Mouse (Mus musculus) G1E (cell line): ENCODE data around the gene Rfc4. TPM values are rescaled to one million over a fixed set of nuclear protein-coding genes. Genes with fewer than 3 reads are reported as not detected.

Experiments used
- ATAC-seq: 2 replicates; pipeline ENCODE4 v1.8.0; 2016; ENCODE audit warnings: mild to moderate bottlenecking; ENCODE audit not compliant: insufficient number of reproducible peaks, poor library complexity, low FRiP score, severe bottlenecking; ENCODE audit errors: extremely low read depth
- DNase-seq: peaks from one replicate; pipeline ENCODE4 v3.0.0; 2012; ENCODE audit warnings: low spot score
- H3K27me3 ChIP-seq: 2 replicates; pipeline ENCODE4 v1.6.1; 2012; ENCODE audit warnings: mild to moderate bottlenecking, low read length, inconsistent platforms; ENCODE audit not compliant: insufficient read depth
- H3K36me3 ChIP-seq: replicated peaks from 2 replicates; pipeline ENCODE3; 2012; ENCODE audit warnings: mild to moderate bottlenecking, inconsistent platforms
- H3K4me1 ChIP-seq: 2 replicates; pipeline ENCODE4 v1.6.1; 2012; ENCODE audit warnings: low read depth, low read length, inconsistent platforms, mixed read lengths; ENCODE audit not compliant: insufficient read depth
- H3K4me3 ChIP-seq: 2 replicates; pipeline ENCODE4 v1.5.1; 2012; ENCODE audit warnings: low read depth, mild to moderate bottlenecking, inconsistent platforms, low read length, moderate library complexity, mixed read lengths
- H3K9me3 ChIP-seq: replicated peaks from 2 replicates; pipeline ENCODE4 v1.6.1; 2012; ENCODE audit warnings: inconsistent platforms
- CTCF ChIP-seq: IDR thresholded peaks from 2 replicates; pipeline ENCODE4 v1.5.1; 2012; ENCODE audit warnings: low read depth, low read length, inconsistent platforms, mixed read lengths
- GATA1 ChIP-seq: IDR thresholded peaks from 2 replicates; pipeline ENCODE4 v1.6.1; 2012; ENCODE audit warnings: borderline replicate concordance, low read length, inconsistent platforms, mixed read lengths
- GATA2 ChIP-seq: IDR thresholded peaks from 2 replicates; pipeline ENCODE4 v1.6.1; 2012; ENCODE audit warnings: low read depth, low read length, inconsistent platforms, borderline replicate concordance
- POLR2AphosphoS5 ChIP-seq: IDR thresholded peaks from 2 replicates; pipeline ENCODE4 v1.6.1; 2012; ENCODE audit warnings: low read depth, low read length, inconsistent platforms; ENCODE audit not compliant: insufficient replicate concordance
- TAL1 ChIP-seq: conservative IDR thresholded peaks from 2 replicates; pipeline ENCODE4 v1.6.1; 2012; ENCODE audit warnings: low read depth, low read length, inconsistent platforms, mixed read lengths
- polyA plus RNA-seq: library from polyadenylated mRNA; stranded (reverse); fragments of >175 nt; gene quantifications from 2 replicates; pipeline ENCODE4 v1.2.3, GENCODE M21; 2012
- total RNA-seq, 2 experiments: library from RNA; stranded (forward) in 1 of 2; stranded (reverse) in 1 of 2; fragments of 200-1000 nt in 1 of 2; fragments of >200 nt in 1 of 2; fragmentation: Nextera tagmentation in 1 of 2; gene quantifications; 2 replicates each; pipeline ENCODE4 v1.2.3; 2014 to 2017

Rfc4 gene
- total and polyA plus RNA-seq, 3 experiments, result 49.2 to 181 (median 90.1) TPM

DNA sequence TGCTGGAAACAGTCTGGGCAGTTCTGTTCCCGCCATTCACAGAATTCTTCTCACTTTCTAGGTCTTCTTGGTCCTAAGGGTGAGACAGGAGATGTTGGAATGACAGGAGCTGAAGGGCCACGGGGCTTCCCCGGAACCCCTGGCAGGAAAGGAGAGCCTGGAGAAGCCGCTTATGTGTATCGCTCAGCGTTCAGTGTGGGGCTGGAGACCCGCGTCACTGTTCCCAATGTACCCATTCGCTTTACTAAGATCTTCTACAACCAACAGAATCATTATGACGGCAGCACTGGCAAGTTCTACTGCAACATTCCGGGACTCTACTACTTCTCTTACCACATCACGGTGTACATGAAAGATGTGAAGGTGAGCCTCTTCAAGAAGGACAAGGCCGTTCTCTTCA lies 29.5 kb upstream of the Rfc4 start:
- Histone ChIP-seq H3K4me3 (no peak overlapping the region), H3K36me3 (no peaks in the 10 kb centered on the region), H3K9me3 (no peaks in the 10 kb centered on the region), H3K27me3 (peaks cover 9% of the 10 kb centered on the region), H3K4me1 (no peaks in the 10 kb centered on the region)
- ATAC-seq (no peak), DNase-seq (no peak)
- TF ChIP-seq GATA2 (no peak), POLR2AphosphoS5 (no peak), GATA1 (no peak), CTCF (no peak), TAL1 (no peak)

DNA sequence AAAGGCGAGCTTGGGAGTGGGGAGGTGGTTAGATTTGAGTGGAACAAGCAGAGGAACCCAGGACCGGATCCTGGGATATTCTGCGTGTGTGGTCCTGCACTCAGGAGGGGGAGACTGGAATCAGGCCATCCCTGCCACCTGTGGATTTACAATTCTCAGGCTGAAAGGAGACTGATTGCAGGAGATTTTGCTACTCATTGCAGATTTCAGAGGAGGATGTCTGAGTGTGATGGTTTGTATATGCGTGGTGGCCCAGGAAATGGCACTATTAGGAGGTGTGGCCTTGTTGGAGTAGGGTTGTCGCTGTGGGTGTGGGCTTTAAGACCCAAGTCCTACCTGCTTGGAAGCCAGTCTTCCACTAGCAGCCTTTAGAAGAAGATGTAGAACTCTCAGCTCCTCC lies 26.7 kb upstream of the Rfc4 start:
- Histone ChIP-seq H3K27me3 (0 out of 2 replicates have a peak, but pooled peaks cover 5% of the 10 kb centered on the region), H3K36me3 (no peaks in the 10 kb centered on the region), H3K4me3 (no peak overlapping the region), H3K4me1 (no peaks in the 10 kb centered on the region), H3K9me3 (no peaks in the 10 kb centered on the region)
- TF ChIP-seq POLR2AphosphoS5 (no peak), GATA2 (no peak), TAL1 (no peak), CTCF (no peak), GATA1 (no peak)
- DNase-seq, result no peak
- no peak for ATAC-seq

DNA sequence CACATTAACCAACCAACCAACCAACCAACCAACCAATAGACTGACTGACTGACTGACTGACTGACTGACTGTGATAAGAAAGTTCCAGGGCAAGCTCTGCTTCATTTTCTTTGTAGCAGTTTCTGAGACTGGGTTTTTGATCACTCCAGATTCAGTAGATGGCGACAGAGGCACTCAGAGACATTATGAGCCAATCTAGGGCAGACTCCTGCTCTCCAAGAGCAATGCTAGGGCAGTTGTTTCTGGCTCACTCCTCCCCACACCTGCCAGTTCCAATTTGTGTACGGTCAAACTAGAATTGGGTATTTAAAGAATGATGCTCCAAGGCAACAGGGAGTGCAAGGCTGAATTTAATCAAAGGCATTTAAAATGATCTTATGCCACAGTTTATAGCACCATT lies 23.9 kb upstream of the Rfc4 start:
- DNase-seq (no peak), ATAC-seq (no peak)
- no peaks in the 10 kb centered on the region for H3K4me1 ChIP-seq
- no peak for TF ChIP-seq CTCF
- TF ChIP-seq TAL1, result no peak
- no peak for TF ChIP-seq POLR2AphosphoS5
- TF ChIP-seq GATA1, result no peak
- TF ChIP-seq GATA2, result no peak
- no peaks in the 10 kb centered on the region for H3K9me3 ChIP-seq
- H3K27me3 ChIP-seq, result 0 out of 2 replicates have a peak, but pooled peaks cover 2% of the 10 kb centered on the region
- H3K36me3 ChIP-seq, result no peaks in the 10 kb centered on the region
- no peak overlapping the region for H3K4me3 ChIP-seq

DNA sequence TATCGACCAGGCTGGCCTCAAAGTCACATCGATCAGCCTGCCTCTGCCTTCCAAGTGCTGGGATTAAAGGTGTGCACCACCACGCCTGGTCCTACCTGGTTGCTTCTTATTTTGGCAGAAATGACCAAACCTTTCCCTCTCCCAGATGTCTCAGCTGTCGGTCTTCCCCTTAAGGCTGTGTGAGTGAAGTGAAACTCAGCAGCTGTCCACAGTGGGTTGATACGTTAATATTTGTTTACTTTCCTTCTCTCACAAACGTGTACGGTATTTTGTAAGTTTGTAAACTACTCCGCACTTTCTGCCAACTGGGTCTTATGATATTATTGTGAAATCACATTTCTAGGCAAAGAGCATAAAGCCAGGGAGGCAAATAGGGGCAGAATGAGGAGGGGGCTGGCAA lies 21.9 kb upstream of the Rfc4 start:
- TF ChIP-seq GATA1 (no peak), POLR2AphosphoS5 (no peak), TAL1 (no peak), CTCF (no peak), GATA2 (no peak)
- no peaks in the 10 kb centered on the region for H3K36me3 ChIP-seq
- DNase-seq (no peak), ATAC-seq (no peak)
- no peak overlapping the region for H3K4me3 ChIP-seq
- H3K4me1 ChIP-seq, result no peaks in the 10 kb centered on the region
- H3K9me3 ChIP-seq, result no peaks in the 10 kb centered on the region
- 0 out of 2 replicates have a peak, but pooled peaks cover 2% of the 10 kb centered on the region for H3K27me3 ChIP-seq

DNA sequence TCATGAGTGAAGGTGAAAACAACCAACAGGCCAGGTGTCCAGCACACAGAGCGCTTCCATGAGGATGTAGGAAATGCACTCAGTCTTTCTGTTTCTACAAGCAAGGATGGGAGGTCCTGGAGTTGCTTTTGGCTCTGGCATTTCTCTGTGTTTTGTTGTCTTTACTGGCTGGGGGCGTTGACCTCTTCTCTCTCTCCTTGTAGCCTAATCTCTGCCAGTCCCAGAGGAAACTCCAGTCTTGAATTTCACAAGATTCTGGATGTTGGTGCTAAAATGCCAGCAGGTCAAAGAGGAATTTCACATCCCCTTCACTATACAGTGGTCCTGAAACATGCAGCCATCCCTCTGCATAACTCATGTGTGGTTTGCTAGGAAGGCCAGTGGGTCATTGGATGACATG lies 21.4 kb upstream of the Rfc4 start:
- Histone ChIP-seq H3K4me1 (no peaks in the 10 kb centered on the region), H3K27me3 (no peaks in the 10 kb centered on the region), H3K36me3 (no peaks in the 10 kb centered on the region), H3K9me3 (no peaks in the 10 kb centered on the region), H3K4me3 (no peak overlapping the region)
- no peak for ATAC-seq
- TF ChIP-seq GATA2 (no peak), POLR2AphosphoS5 (no peak), CTCF (no peak), TAL1 (no peak), GATA1 (no peak)
- DNase-seq, result no peak

DNA sequence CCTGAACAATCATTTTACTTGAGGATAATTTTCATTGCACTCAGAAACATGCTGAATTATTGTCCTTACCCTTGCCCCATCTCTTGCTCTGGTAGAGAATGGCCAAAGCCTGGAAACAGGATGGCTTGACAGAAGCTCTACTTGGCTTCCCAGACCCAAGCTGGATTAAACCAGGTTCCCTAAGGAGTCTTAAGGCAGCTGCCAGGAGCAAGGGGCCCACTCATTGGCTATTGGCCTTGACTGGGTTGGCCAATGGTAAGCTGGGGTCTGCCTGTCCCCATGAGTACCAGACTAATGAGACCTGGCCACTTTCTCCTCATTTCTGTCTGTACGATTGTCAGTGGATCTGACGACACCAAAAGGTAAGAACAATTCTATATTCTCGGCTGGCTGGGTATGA lies 18.7 kb upstream of the Rfc4 start, which contains the start of gene Adipoq:
Gene Adipoq (plus strand): TSS at position 257 of the 400 bp plus-strand sequence.
- no peak for ATAC-seq

DNA sequence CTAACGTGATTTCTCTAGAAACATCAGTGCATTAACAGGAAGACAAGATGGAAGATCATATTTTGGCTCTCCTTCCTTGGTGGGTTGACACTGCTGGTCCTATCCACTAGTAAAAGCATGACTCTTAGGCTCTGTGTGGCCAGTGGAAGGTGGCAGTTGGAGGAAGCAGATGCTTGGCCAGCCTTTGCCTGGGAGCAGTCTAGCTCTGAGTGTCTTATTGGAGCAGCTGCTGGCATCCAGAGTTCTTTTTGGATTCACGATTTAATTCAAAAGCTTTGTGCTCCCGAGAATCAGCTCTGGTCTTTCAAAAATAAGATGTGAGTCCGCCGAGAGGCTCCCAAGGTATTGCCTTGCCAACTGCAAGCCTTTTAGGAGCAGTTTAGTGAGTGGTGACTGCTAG lies 17.7 kb upstream of the Rfc4 start:
- no peak for DNase-seq
- Histone ChIP-seq H3K27me3 (no peaks in the 10 kb centered on the region), H3K4me1 (no peaks in the 10 kb centered on the region), H3K4me3 (no peak overlapping the region), H3K9me3 (no peaks in the 10 kb centered on the region), H3K36me3 (no peaks in the 10 kb centered on the region)
- no peak for ATAC-seq
- TF ChIP-seq GATA1, result no peak
- no peak for TF ChIP-seq CTCF
- TF ChIP-seq TAL1, result no peak
- TF ChIP-seq GATA2, result no peak
- no peak for TF ChIP-seq POLR2AphosphoS5

More for the DNA sequence above, 18.7 kb upstream of the Rfc4 start, which contains the start of gene Adipoq:
- Histone ChIP-seq H3K4me1 (no peaks in the 10 kb centered on the region), H3K27me3 (no peaks in the 10 kb centered on the region), H3K4me3 (no peak within 1 kb of the TSS), H3K36me3 (no peaks in the 10 kb centered on the region), H3K9me3 (no peaks in the 10 kb centered on the region)
- no peak for TF ChIP-seq GATA2
- TF ChIP-seq TAL1, result no peak
- DNase-seq, result no peak
